Mouse (Mus musculus) right cerebral cortex, postnatal 4 days (tissue): ENCODE results near the gene Adam33.

ENCODE experiments used
- DNase-seq: peaks from one replicate; pipeline ENCODE4 v3.0.0-alpha.2; 2022

The Adam33 gene

GRCm38 (mm10) chr2:131025230-131025629, 38.4 kb downstream of the Adam33 start:
- no peak for DNase-seq

DNA sequence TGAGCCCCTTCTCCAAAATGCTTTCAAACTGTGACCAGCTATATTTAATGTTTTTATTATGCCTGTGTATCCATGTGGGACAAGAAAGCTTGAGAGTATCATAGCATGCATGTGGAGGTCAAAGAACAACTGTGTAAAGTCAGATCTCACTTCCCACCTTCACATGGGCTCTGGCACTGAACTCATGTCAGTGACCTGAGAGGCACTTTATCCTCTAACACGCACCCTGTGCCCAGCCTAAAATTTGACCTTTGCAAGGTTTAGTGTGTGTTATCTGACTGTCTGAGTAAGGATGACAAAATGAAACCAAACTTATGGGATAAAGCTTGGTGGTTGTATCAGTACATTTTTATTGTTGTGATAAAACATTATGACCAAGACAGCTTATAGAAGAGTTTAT, 53.0 kb downstream of the Adam33 start:
- DNase-seq, result no peak

DNA sequence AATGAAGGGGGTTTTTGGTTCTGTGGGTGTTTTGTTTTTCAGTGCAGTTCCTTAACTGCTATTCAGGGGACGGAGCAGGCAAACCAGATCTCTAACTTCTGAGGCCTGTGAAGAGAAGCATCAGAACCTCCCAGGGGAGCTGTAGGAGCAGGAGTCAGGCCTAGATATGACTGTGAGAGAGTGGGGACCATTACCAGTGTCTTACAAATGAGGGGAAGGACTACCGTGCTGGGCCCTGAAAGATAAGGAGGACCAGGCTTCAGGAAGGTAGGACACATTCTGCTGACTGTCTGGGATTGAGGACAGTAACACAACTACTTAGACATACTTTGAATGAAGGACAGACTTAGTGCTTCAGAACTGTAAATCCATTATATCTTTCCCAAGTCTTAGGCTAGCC, 54.5 kb downstream of the Adam33 start:
- DNase-seq, result no peak
